Mouse (Mus musculus) neural tube, embryonic 13.5 days (tissue): ENCODE results near the gene Pde4d. TPM values are rescaled to one million over a fixed set of nuclear protein-coding genes. Genes with fewer than 3 reads are reported as not detected.

Experiments used
- ATAC-seq: fragments of 200-750 bp; cut with Nextera tagmentation; 2 replicates; pipeline ENCODE4 v1.8.0; 2017; ENCODE audit warnings: low read depth, mild to moderate bottlenecking, moderate TSS enrichment, moderate library complexity
- H3K27ac ChIP-seq: fragments of 300-500 bp; sonication (generic); replicated peaks from 2 replicates; pipeline ENCODE4 v1.5.1; 2015; ENCODE audit warnings: moderate library complexity, mild to moderate bottlenecking, inconsistent platforms
- H3K27me3 ChIP-seq: fragments of 300-500 bp; sonication (generic); 2 replicates; pipeline ENCODE4 v1.6.1; 2015; ENCODE audit warnings: mild to moderate bottlenecking, inconsistent platforms
- H3K36me3 ChIP-seq: fragments of 300-500 bp; sonication (generic); 2 replicates; pipeline ENCODE4 v1.6.1; 2015; ENCODE audit warnings: mild to moderate bottlenecking, inconsistent platforms
- H3K4me1 ChIP-seq: fragments of 300-500 bp; sonication (generic); replicated peaks from 2 replicates; pipeline ENCODE4 v1.6.1; 2015; ENCODE audit warnings: inconsistent platforms
- H3K4me2 ChIP-seq: fragments of 300-500 bp; sonication (generic); 2 replicates; pipeline ENCODE4 v1.6.1; 2015; ENCODE audit warnings: inconsistent platforms, mild to moderate bottlenecking, moderate library complexity
- H3K4me3 ChIP-seq: fragments of 300-500 bp; sonication (generic); 2 replicates; pipeline ENCODE4 v1.5.1; 2015; ENCODE audit warnings: mild to moderate bottlenecking, inconsistent platforms
- H3K9ac ChIP-seq: fragments of 300-500 bp; sonication (generic); 2 replicates; pipeline ENCODE4 v1.6.1; 2015; ENCODE audit warnings: moderate library complexity, mild to moderate bottlenecking, inconsistent platforms
- H3K9me3 ChIP-seq: fragments of 300-500 bp; sonication (generic); 2 replicates; pipeline ENCODE4 v1.6.1; 2016; ENCODE audit warnings: inconsistent platforms
- WGBS: fragments of 180-500 bp; shearing (Covaris S2); methylation state at CpG from one replicate; pipeline ENCODE4 v1.1.7; 2015; 5-methylcytosine and 5-hydroxymethylcytosine counted together
- polyA plus RNA-seq: library from polyadenylated mRNA; unstranded; fragments of >200 nt; fragmentation: Nextera tagmentation; extraction: Ambion mirVana; gene quantifications from 2 replicates; pipeline ENCODE4 v1.2.1, GENCODE M21; 2015

The Pde4d gene
- polyA plus RNA-seq, 1 experiment from 2014 or later: 15.5 TPM

- no peak overlapping the region for H3K4me3 ChIP-seq
- WGBS: 89% methylated on average over 3 of the region's 3 CpGs
- H3K4me1 ChIP-seq: peaks cover 34% of the 10 kb centered on the region
- no peak overlapping the region for H3K9ac ChIP-seq
- no peaks in the 10 kb centered on the region for H3K27me3 ChIP-seq
- no peak for ATAC-seq
- H3K4me2 ChIP-seq: no peak overlapping the region
- no peaks in the 10 kb centered on the region for H3K36me3 ChIP-seq
- no peak overlapping the region for H3K27ac ChIP-seq
- no peaks in the 10 kb centered on the region for H3K9me3 ChIP-seq
Measured at GRCm38 (mm10) chr13:109648311-109648710, 1198.6 kb downstream of the Pde4d start.

GRCm38 (mm10) chr13:109651790-109652605, 1202.2 kb downstream of the Pde4d start:
- no peaks in the 10 kb centered on the region for H3K9me3 ChIP-seq
- H3K4me1 ChIP-seq: peaks cover 25% of the 10 kb centered on the region
- H3K4me2 ChIP-seq: no peak overlapping the region
- no peak overlapping the region for H3K27ac ChIP-seq
- no peak for ATAC-seq
- H3K36me3 ChIP-seq: no peaks in the 10 kb centered on the region
- H3K4me3 ChIP-seq: no peak overlapping the region
- H3K27me3 ChIP-seq: no peaks in the 10 kb centered on the region
- no peak overlapping the region for H3K9ac ChIP-seq
- WGBS: 72% methylated on average over 10 of the region's 10 CpGs

GRCm38 (mm10) chr13:109652631-109653030, 1202.9 kb downstream of the Pde4d start:
- 56% methylated on average over 7 of the region's 7 CpGs for WGBS
- no peaks in the 10 kb centered on the region for H3K36me3 ChIP-seq
- H3K9me3 ChIP-seq: no peaks in the 10 kb centered on the region
- no peak overlapping the region for H3K27ac ChIP-seq
- peaks cover 25% of the 10 kb centered on the region for H3K4me1 ChIP-seq
- no peaks in the 10 kb centered on the region for H3K27me3 ChIP-seq
- H3K9ac ChIP-seq: no peak overlapping the region
- H3K4me2 ChIP-seq: no peak overlapping the region
- no peak for ATAC-seq
- H3K4me3 ChIP-seq: no peak overlapping the region

GRCm38 (mm10) chr13:109655390-109655789, 1205.6 kb downstream of the Pde4d start:
- no peak overlapping the region for H3K4me2 ChIP-seq
- peaks cover 28% of the 10 kb centered on the region for H3K4me1 ChIP-seq
- H3K9ac ChIP-seq: no peak overlapping the region
- no peaks in the 10 kb centered on the region for H3K27me3 ChIP-seq
- 47% methylated on average over 3 of the region's 3 CpGs for WGBS
- peak overlapping the region; percentile 61 for H3K27ac ChIP-seq
- peak; percentile 33; the same call in 1 of the 2 replicates for ATAC-seq
- no peaks in the 10 kb centered on the region for H3K36me3 ChIP-seq
- no peaks in the 10 kb centered on the region for H3K9me3 ChIP-seq
- H3K4me3 ChIP-seq: no peak overlapping the region

- 90% methylated on average over 6 of the region's 6 CpGs for WGBS
- Histone ChIP-seq H3K36me3 (no peaks in the 10 kb centered on the region), H3K9ac (no peak overlapping the region), H3K4me2 (no peak overlapping the region), H3K9me3 (no peaks in the 10 kb centered on the region), H3K27ac (no peak overlapping the region), H3K27me3 (no peaks in the 10 kb centered on the region), H3K4me3 (no peak overlapping the region), H3K4me1 (peaks cover 22% of the 10 kb centered on the region)
- no peak for ATAC-seq
Measured at GRCm38 (mm10) chr13:109659103-109659502, 1209.4 kb downstream of the Pde4d start.

GRCm38 (mm10) chr13:109661345-109661744, 1211.6 kb downstream of the Pde4d start:
- WGBS: 84% methylated on average over 3 of the region's 3 CpGs
- peaks cover 23% of the 10 kb centered on the region for H3K4me1 ChIP-seq
- ATAC-seq: no peak
- H3K4me2 ChIP-seq: no peak overlapping the region
- no peaks in the 10 kb centered on the region for H3K36me3 ChIP-seq
- no peak overlapping the region for H3K4me3 ChIP-seq
- no peaks in the 10 kb centered on the region for H3K27me3 ChIP-seq
- H3K9ac ChIP-seq: no peak overlapping the region
- H3K27ac ChIP-seq: no peak overlapping the region
- no peaks in the 10 kb centered on the region for H3K9me3 ChIP-seq

GRCm38 (mm10) chr13:109662099-109662498, 1212.4 kb downstream of the Pde4d start:
- ATAC-seq: no peak
- H3K4me3 ChIP-seq: no peak overlapping the region
- no peak overlapping the region for H3K27ac ChIP-seq
- H3K36me3 ChIP-seq: no peaks in the 10 kb centered on the region
- 73% methylated on average over 5 of the region's 5 CpGs for WGBS
- peaks cover 23% of the 10 kb centered on the region for H3K4me1 ChIP-seq
- no peaks in the 10 kb centered on the region for H3K9me3 ChIP-seq
- H3K27me3 ChIP-seq: no peaks in the 10 kb centered on the region
- H3K9ac ChIP-seq: no peak overlapping the region
- H3K4me2 ChIP-seq: no peak overlapping the region

- H3K9ac ChIP-seq: no peak overlapping the region
- H3K27me3 ChIP-seq: no peaks in the 10 kb centered on the region
- H3K9me3 ChIP-seq: no peaks in the 10 kb centered on the region
- H3K4me1 ChIP-seq: peaks cover 23% of the 10 kb centered on the region
- H3K4me3 ChIP-seq: no peak overlapping the region
- no peak for ATAC-seq
- no peaks in the 10 kb centered on the region for H3K36me3 ChIP-seq
- H3K4me2 ChIP-seq: no peak overlapping the region
- WGBS: 67% methylated on average over 3 of the region's 3 CpGs
- no peak overlapping the region for H3K27ac ChIP-seq
Measured at GRCm38 (mm10) chr13:109662731-109663130, 1213.0 kb downstream of the Pde4d start.

- no peak overlapping the region for H3K4me2 ChIP-seq
- H3K27me3 ChIP-seq: no peaks in the 10 kb centered on the region
- H3K4me3 ChIP-seq: no peak overlapping the region
- H3K9me3 ChIP-seq: no peaks in the 10 kb centered on the region
- H3K36me3 ChIP-seq: no peaks in the 10 kb centered on the region
- 55% methylated on average over 10 of the region's 10 CpGs for WGBS
- H3K27ac ChIP-seq: peak overlapping the region; percentile 74
- peak; percentile 50; the same call in 1 of the 2 replicates for ATAC-seq
- H3K9ac ChIP-seq: no peak overlapping the region
- H3K4me1 ChIP-seq: peaks cover 20% of the 10 kb centered on the region
Measured at GRCm38 (mm10) chr13:109664956-109665802, 1215.4 kb downstream of the Pde4d start.

- Histone ChIP-seq H3K9me3 (no peaks in the 10 kb centered on the region), H3K36me3 (no peaks in the 10 kb centered on the region), H3K27ac (peak overlapping the region; percentile 74), H3K27me3 (no peaks in the 10 kb centered on the region), H3K4me3 (no peak overlapping the region), H3K9ac (no peak overlapping the region), H3K4me1 (peaks cover 20% of the 10 kb centered on the region), H3K4me2 (no peak overlapping the region)
- no peak for ATAC-seq
- WGBS: 83% methylated on average over 10 of the region's 10 CpGs
Measured at GRCm38 (mm10) chr13:109665803-109666403, 1216.2 kb downstream of the Pde4d start.

GRCm38 (mm10) chr13:109669965-109670364, 1220.2 kb downstream of the Pde4d start:
- ATAC-seq: no peak
- Histone ChIP-seq H3K4me3 (no peak overlapping the region), H3K27me3 (no peaks in the 10 kb centered on the region), H3K27ac (no peak overlapping the region), H3K9ac (no peak overlapping the region), H3K4me2 (no peak overlapping the region), H3K36me3 (no peaks in the 10 kb centered on the region), H3K4me1 (peaks cover 15% of the 10 kb centered on the region), H3K9me3 (no peaks in the 10 kb centered on the region)
- 79% methylated on average over 4 of the region's 4 CpGs for WGBS
